Mouse (Mus musculus) lung, postnatal 4 days (tissue): ENCODE measurements around the gene Gm28035.
A peak's percentile ranks its signal among the peaks of the same experiment; 100 is the strongest.

ENCODE experiments used
- DNase-seq, 2 experiments: peaks; one replicate each; pipeline ENCODE4 v3.0.0; 2021

The Gm28035 gene

DNA sequence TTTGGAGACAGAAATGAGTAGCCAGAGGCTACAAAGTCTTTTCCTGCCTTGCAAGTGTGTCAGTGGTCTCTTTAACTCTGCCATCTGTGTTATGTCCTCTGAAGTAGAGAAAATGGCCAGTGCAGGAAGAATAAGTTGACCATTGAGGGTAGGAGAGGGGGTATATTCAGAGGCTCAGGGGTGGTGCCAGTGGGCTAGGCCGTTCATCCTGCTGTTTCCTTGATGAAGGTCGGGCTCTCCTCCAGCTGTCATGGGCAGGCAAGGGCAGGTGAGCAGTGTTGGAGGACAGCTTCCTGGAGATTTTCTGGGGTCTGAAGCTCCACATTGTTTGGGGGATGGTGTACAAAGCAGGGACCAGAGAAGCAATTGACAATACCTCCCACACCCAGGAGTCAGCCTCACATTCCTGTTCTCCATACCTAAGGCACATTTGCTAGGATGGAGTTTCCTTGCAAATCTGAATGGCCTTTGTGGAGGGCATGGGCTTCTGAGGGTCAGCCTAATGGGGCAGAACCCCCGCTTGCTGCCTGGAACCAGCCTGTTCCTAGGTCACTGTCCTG is 1.4 kb upstream of the Gm28035 start:
- no peak for DNase-seq

- DNase-seq: peak; percentile 72 to 84
Measured at GRCm38 (mm10) chr2:30239777-30240176, 590 bp upstream of the Gm28035 start.

DNA sequence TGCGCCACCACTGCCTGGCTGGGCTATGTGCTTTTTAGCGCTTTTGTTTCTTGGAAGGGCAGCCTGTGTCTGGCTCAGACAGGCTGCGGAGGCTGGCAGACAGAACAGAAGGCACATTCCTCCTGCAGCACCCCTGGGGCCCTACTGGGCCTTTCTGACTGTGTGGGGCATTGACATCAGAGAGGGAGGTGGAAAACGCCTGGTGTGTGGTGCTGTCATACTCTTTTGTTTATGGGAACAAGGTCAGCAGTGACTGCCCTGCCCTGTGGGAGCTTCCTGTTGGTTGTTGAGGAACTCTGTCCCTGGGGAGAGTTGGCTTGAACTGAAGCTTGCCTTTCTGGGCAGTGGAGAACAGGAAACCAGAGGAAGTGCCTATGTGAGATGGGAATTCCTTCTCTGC is 2.1 kb downstream of the Gm28035 start:
- DNase-seq: peak; percentile 74 to 86

DNA sequence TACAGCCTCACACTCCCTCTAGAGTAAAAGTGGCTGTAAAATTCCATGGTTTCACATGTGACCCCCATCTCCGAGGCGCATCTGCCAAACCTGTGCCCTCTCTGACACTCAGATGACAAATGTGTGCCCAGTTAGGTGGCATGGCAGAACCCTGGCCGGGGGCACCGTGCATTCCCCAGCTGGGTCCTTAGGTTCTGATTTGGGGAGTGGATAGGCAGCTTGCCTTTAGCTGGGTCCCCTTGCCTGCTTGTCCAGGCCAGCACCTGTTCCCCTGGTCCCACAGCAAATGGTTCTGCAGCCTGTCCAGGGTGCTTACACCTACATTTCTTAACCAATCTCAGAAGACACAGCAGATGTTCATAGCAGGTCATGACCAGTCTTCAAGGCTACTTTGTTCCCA is 3.0 kb downstream of the Gm28035 start:
- DNase-seq: no peak

GRCm38 (mm10) chr2:30244595-30245178 is 4.3 kb downstream of the Gm28035 start:
- DNase-seq: no peak

- no peak for DNase-seq
Measured at GRCm38 (mm10) chr2:30247036-30247435, 6.7 kb downstream of the Gm28035 start.

GRCm38 (mm10) chr2:30247681-30248080 is 7.3 kb downstream of the Gm28035 start:
- no peak for DNase-seq

DNA sequence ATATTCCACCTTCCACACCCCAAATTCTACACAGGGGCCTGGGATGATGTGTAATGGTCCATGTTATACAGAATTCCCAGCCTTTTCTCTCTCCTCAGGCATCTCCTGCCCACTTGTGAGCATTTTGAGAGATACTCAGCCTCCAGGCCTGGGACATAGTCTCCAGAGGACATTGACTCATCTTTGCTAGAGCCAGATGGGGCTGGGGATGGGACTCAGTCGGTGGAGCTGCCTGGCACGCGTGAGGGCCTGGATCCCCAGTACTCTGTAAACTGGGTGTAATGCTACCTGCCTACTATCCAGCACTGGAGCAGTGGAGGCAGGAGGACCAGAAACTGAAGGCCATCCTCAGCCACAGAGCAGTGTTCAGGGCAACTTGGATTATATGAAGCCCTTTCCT is 8.8 kb downstream of the Gm28035 start:
- DNase-seq: no peak

DNA sequence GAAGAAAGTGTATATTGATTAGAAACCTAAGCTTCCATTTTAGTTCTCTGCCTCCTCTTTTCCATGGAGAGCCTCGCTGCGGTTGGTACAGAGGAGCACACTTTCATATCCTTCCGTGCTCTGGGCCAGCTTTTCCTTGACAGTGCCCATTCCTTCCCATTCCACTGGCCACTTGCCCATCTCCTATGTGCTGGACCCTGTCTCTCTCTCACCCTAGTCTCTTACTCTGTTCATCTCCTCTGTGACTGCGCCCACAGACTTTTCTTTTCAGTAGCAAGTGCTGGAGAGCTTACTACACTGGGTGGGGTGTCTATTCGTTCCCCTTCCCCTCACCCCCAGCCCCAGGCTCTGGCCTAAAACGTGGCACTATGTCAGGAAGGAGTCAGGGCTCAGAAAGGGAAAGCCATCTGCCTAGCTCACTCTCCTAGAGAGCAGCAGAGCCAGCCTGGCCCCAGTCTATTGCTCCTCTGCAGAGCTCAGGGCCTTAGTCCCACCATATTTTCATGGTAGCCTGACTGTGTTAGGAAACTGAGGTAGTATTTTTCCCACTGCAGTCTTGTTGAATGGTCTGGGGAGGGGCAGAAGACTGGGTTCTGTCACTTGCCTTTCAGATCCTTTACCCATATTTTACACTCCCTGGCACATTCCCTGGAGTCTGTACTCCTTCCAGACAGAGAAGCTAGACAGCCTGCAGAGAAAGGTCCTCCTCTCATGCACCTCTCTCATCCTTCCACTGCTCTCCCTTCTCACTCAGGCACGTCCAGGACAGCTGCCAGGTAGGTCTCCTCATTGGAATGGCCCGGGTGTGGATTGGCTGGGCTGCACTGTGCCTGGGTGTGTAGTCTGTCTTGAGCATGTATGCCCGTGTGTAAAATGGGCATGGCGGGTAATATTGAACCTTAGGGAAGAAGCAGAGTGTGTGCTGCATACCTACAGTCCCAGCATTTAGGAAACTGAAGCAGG is 10.1 kb downstream of the Gm28035 start:
- no peak for DNase-seq

DNA sequence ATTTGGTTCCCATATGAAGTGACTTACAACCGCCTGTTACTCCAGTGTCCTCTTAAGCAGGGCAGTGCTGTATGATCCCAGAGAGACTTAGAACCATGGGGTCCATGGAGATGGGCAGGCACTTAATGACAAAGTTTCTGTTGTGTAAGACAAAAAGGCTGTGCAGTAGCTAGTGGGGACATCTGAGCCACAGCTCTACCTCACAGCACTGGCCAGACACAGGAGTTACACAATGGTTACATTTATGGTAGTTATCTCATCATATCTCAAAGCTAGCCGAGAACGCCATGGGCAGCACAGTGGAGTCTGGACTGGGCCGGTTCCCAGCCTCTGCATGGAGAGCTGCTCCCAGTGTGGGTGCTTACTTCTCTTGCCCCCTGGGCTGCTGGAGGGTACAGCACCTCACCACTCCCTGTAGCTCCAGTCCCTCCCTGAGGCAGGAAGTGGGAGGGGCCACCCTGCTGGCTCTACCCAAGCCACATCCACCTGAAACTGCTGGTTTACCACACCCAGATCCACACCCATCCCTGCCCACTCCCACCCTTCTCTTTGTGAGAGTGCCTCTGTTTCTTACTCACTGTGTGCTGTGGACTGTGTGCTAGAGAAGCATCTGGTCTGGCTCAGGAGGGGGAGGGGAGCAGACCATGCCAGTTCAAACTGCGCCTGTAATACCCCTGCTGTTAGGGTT is 11.2 kb downstream of the Gm28035 start:
- peak; percentile 65 to 70 for DNase-seq

DNA sequence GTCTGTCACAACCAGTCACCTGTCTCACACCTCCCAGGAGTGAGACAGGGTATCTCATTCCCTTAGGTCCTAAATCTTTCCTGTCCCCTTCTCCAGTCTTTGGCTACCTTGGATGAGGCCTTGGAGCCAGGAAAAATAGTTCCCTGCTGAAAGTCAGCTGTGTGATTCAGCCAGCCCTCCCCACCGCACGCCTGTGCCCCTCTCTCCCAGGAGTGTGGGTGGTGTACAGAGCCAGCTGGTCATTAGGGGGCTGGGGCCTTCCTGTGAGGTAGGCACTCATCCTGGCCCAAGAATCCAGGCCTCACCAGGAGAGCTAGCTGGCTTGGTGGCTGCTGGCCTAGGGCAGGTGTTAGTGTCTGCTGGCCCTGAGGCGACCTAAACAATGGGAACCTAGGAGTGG is 12.2 kb downstream of the Gm28035 start:
- peak in 1 of 2 experiments; percentile 22 for DNase-seq

- DNase-seq: peak in 1 of 2 experiments; percentile 16
Measured at GRCm38 (mm10) chr2:30253809-30254208, 13.4 kb downstream of the Gm28035 start.

DNA sequence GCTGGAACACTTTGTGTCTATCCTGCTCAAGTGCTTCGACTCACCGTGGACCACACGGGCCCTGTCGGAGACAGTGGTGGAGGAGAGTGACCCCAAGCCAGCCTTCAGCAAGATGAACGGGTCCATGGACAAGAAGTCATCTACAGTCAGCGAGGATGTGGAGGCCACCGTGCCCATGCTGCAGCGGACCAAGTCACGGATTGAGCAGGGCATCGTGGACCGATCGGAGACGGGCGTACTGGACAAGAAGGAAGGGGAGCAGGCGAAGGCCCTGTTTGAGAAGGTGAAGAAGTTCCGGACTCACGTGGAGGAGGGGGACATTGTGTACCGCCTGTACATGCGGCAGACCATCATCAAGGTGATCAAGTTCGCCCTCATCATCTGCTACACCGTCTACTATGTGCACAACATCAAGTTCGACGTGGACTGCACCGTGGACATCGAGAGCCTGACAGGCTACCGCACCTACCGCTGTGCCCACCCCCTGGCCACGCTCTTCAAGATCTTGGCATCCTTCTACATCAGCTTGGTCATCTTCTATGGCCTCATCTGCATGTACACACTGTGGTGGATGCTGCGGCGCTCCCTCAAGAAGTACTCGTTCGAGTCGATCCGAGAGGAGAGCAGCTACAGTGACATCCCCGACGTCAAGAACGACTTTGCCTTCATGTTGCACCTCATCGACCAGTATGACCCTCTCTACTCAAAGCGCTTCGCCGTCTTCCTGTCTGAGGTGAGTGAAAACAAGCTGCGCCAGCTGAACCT is 15.4 kb downstream of the Gm28035 start:
- DNase-seq: peak in 1 of 2 experiments; percentile 18

GRCm38 (mm10) chr2:30256616-30257350 is 16.4 kb downstream of the Gm28035 start:
- DNase-seq: peak in 1 of 2 experiments; percentile 21

GRCm38 (mm10) chr2:30257699-30258460 is 17.5 kb downstream of the Gm28035 start:
- peak in 1 of 2 experiments; percentile 18 for DNase-seq

GRCm38 (mm10) chr2:30258600-30258999 is 18.2 kb downstream of the Gm28035 start:
- DNase-seq: peak; percentile 42 to 52

DNA sequence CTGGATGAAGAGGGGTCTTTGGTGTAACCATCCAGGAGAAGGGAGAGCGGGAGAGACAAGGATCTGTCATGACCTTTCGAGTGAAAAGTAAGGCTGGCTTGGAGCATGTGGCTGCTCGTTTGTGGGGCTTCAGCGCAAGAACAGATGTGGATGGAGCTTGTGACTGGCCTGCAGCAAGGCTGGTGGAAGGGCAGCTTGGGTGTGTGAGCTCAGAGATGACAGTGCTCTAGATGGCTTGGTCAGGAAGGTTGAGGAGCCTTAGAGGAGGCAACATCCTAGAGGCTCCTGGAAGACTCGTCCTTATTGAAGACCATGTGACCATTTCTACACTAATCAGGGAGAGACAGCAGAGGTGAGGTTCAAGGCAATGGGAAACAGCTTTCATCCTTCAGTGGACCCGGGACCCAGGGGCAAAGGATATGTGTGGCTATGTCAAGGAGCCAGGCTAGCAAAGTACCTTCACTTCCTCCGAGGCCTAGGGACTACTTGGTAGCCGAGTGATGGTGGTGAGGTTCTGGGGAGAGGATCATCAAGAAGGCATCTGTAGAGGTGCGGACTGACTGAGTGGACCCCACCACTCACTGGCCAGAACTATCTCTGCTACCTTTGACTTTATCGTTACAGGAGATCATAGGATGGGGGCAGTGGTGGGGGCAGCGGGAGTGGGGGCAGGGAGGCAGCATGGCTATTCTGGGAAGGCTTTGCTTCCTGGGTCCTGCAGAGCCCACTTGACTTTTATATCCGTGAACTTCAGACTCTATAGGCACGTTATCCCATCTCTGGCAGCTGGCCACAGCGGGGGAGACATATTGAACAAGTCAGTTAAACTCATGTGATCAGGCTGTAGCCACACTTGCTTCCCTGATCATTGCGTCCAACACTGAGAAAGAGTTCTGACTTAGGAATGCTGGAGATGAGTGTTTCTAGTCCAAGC is 19.0 kb downstream of the Gm28035 start:
- DNase-seq: peak in 1 of 2 experiments; percentile 18

GRCm38 (mm10) chr2:30261064-30261736 is 20.8 kb downstream of the Gm28035 start:
- no peak for DNase-seq
